Mouse (Mus musculus) megakaryocyte, adult 5-6 weeks (primary cell): ENCODE results near the gene Scrn3. TPM values are rescaled to one million over a fixed set of nuclear protein-coding genes. Genes with fewer than 3 reads are reported as not detected.

Experiments
- ATAC-seq: 2 replicates; pipeline ENCODE4 v1.8.0; 2016; ENCODE audit warnings: mild to moderate bottlenecking, inconsistent platforms; ENCODE audit not compliant: poor library complexity, severe bottlenecking
- total RNA-seq, 2 experiments: library from RNA; stranded (forward) in 1 of 2; stranded (reverse) in 1 of 2; fragments of 153-499, 151-499 nt in 1 of 2; fragments of 221-1000, 200-1000 nt in 1 of 2; gene quantifications; 2 replicates each; pipeline versions ENCODE4 v1.2.3 to v1.2.4; 2015 to 2017

Scrn3 gene
- total RNA-seq, 2 experiments from 2014 or later = 8.0 to 9.5 TPM

DNA sequence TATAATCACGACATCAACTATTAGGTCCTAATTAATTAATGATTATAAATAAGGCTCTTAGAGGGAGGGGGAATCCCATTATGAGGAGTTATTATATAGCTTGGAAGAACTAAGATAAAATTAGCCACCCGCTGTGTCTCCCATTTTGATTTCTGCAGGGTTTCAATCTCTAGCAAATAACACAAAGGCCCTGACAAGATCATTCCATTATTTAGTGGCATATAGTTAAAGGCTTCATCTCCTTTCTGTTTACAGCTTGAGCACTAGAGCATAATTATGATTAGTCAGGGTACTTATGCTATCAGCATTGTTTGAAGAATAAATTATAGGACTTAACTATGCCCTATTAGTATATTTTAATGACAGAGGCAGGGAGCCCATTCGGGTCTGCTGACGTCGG, 65.9 kb downstream of the Scrn3 start:
- ATAC-seq = no peak

GRCm38 (mm10) chr2:73379656-73380055, 67.3 kb downstream of the Scrn3 start:
- no peak for ATAC-seq

DNA sequence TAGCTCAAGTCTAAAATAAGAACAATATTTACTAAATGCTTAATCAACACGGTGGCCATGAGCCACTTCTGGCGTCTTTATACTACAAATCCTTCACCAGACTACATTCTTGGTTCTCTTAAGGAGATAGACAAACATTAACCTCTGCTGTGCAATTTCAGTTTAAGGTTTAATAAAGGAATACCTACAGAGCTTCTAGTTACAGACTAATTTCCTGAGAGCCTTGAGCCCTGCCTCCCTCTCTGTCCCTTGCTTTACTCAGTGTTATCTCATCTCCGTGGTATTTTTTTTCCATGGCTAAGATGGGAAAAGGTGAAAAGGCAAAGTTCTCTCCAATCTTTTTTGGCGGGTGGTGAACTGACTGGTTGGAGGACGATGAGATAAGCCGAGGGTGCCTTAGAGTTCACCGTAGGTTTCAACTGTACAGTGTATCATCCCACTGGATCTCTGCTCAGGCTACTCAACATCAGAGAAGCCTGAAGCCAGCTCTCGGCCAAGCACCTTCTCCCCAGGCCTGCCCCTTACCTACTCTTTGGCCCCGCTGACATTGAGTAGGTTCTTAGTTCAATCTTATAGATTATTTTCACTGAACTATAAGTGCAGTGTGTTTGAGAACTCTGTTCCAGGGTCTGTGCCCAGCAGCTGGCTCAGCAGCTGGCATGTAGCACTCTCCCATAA, 68.0 kb downstream of the Scrn3 start:
- no peak for ATAC-seq

DNA sequence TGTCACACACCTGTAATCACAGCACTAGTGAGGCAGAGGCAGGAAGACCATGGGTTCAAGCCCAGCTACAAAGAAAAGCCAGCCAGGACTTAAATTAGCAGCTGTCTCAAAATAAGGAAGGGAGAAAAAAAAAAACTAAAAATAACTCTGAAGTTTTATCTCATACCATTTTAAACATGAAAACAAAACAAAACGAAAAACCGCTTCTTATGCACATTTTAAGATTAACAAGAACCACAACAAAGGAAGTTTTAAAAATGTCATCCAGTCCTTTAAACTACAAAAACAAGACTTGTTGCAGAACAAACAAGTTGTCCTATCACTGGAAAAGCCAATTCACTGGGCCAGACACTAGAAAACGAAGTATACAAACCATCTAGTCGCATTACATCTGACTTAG, 72.8 kb downstream of the Scrn3 start:
- no peak for ATAC-seq

GRCm38 (mm10) chr2:73385641-73386355, 73.4 kb downstream of the Scrn3 start:
- no peak for ATAC-seq

DNA sequence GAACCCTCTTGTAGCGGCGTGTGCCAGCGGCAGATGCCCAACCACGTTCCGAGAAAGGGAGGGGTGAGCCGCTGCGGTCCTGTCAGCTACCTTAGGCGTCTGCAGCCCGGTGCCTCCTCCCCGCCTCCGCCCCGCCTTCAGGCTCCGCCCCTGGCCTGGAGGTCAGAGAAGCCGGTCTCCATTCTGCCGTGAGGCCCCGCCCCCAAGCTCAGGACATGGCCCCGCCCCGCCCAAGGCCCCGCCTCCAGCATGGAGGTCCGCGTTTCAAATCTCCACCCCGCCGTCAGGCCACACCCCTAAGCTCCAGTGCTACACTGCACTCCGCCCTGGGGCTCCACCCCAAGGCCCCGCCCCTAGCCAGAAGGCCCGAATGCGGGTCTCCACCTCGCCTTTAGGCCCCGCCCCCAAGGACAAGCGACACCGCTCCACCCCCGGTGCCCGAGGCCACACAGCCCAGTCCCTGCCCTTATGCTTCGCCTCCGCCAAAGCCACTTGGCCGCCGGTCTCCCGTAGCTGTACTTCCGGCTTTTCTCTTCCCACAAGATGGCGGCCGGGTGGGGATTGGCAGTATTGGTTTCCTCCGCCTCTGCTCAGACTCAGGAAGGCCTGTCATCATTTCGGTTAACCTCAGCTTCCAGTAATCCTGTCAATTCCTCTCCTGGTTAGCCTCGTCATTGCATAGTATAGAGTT, 74.1 kb downstream of the Scrn3 start, which contains the start of gene Gpr155:
Gene Gpr155, minus strand, starts transcription at position 217 of the 691 bp plus-strand sequence.
- ATAC-seq = peak; percentile 87

Other genes starting within 250 kb of the Scrn3 start
- gene Ola1, start 93.7 kb upstream of the Scrn3 start, total RNA-seq (2015) = 85.1 and 87.6 TPM in 2 replicates
- gene Ola1, start 93.7 kb upstream of the Scrn3 start, total RNA-seq (2017) = 82.6 and 89.2 TPM in 2 replicates
- not detected in 2 replicates for gene Sp9, start 40.7 kb upstream of the Scrn3 start, total RNA-seq (2015)
- not detected in 2 replicates for gene Sp9, start 40.7 kb upstream of the Scrn3 start, total RNA-seq (2017)
- 13.6 and 14.0 TPM in 2 replicates for gene Cir1, start 100 bp downstream of the Scrn3 start, total RNA-seq (2015)
- gene Cir1, start 100 bp downstream of the Scrn3 start, total RNA-seq (2017) = 15.2 and 17.2 TPM in 2 replicates
- gene Gpr155, start 74.0 kb downstream of the Scrn3 start, total RNA-seq (2015) = 3.2 and 6.0 TPM in 2 replicates
- 2.5 and 6.3 TPM in 2 replicates for gene Gpr155, start 74.0 kb downstream of the Scrn3 start, total RNA-seq (2017)
- 123 and 139 TPM in 2 replicates for gene Wipf1, start 217.1 kb downstream of the Scrn3 start, total RNA-seq (2015)
- gene Wipf1, start 217.1 kb downstream of the Scrn3 start, total RNA-seq (2017) = 37.4 and 55.2 TPM in 2 replicates